Mouse (Mus musculus): ENCODE results near the gene Hist2h2ab. TPM values are rescaled to one million over a fixed set of nuclear protein-coding genes. Genes with fewer than 3 reads are reported as not detected.

Gene Hist2h2ab
- polyA plus RNA-seq, 1 experiment from 2014 or later: not detected

DNA sequence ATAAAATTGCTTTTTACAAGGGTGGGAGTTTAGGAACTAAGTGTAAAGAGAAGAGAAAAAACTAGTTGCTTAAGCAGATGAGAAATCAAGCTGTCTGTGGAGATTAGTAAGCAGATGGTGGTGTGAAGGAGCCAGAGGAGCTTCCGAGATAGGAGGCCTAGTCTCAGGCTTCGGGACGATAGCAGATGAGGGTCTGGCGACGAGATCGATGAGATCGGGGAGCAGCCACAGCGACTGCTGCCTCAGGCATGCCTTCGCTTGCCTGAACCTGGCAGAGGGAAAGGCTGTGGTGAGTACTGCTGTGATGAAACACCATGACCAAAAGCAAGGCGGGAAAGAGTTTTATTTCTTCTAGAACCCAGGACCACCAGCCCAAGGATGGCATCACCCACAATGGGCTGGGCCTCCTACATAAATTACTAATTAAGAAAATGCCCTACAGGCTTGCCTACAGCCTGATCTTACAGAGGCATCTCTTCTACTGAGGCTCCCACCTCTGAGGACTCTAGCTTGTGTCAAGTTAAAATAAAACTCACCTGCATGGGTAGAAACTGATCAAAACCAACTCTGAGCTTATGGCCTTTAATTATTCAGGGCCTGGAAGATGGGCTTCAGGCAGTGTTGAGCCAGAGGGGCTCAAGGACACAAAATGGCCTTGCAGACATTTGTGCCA is 35.2 kb downstream of the Hist2h2ab start:
- Histone ChIP-seq H3K4me2 (no peak overlapping the region), H3K9ac (no peak overlapping the region), H3K27ac (no peak overlapping the region), H3K27me3 (replicated peaks) (no peaks in the 10 kb centered on the region), H3K9me3 (no peaks in the 10 kb centered on the region), H3K4me3 (replicated peaks) (no peak overlapping the region), H3K36me3 (no peaks in the 10 kb centered on the region), H3K4me1 (peaks cover 10% of the 10 kb centered on the region; the same call in 1 of the 2 replicates)
- ATAC-seq (ENCODE audit: insufficient read depth, low FRiP score, low read depth): peak; percentile 71; the same call in 1 of the 2 replicates
- WGBS: 36% methylated on average over 10 of the region's 10 CpGs

DNA sequence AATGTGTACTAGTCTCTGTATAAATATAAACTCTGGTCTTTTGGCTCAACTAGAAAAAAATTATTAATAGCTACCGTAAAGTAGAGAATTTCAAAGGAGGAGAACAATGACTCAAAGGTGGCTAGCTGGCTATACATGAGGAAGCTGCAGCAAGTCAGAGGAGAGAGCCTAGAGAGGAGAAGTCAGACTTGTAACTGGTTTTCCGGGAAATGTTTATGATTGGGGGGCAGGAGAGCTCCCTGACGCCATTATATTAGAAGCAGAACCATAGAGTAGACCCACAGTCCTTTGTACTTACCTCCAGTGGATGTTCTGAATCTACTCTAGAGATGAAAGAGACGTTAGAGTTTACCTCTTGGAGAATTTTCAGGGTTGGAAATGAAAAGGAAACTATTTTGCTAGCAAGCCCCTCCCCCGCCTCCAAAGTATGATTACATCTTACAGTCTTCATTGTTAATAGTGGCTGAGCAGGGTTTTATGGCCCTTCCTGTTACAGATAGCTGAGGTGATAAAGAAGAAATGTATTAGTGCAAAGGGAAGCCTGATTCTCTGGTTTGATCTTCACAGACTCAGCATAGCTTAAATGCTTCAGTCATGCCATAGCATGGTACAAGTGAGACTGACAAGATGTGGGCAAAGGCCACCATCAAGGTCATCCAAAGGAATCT is 36.4 kb downstream of the Hist2h2ab start:
- Histone ChIP-seq H3K36me3 (no peaks in the 10 kb centered on the region), H3K27ac (peak overlapping the region; percentile 49; the same call in 1 of the 2 replicates), H3K9ac (no peak overlapping the region), H3K4me2 (no peak overlapping the region), H3K4me1 (peaks cover 6% of the 10 kb centered on the region; the same call in 1 of the 2 replicates), H3K4me3 (replicated peaks) (no peak overlapping the region), H3K9me3 (no peaks in the 10 kb centered on the region), H3K27me3 (replicated peaks) (no peaks in the 10 kb centered on the region)
- WGBS: 52% methylated on average over 5 of the region's 5 CpGs
- ATAC-seq (ENCODE audit: insufficient read depth, low FRiP score, low read depth): no peak

DNA sequence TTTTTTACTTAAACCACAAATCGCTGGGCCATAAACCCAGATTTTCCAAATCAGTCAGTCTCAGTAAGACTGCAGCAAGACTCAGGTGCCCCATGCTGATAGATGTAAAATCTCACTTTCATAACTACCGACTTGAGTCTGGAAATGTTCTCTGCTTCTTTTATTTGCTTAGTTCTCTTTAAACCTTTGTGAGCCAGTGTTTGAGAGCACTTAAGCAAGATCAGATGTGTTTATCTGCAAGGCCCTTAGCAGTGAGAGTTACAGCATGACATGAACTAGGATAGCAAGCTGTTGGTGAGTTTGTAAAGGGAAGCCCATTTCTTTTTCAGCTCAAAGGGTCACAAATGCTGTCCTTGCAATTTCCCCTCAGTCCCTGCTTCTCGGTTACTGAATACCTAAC is 37.5 kb downstream of the Hist2h2ab start:
- Histone ChIP-seq H3K36me3 (no peaks in the 10 kb centered on the region), H3K4me3 (replicated peaks) (no peak overlapping the region), H3K9me3 (no peaks in the 10 kb centered on the region), H3K27ac (no peak overlapping the region), H3K4me1 (peaks cover 10% of the 10 kb centered on the region), H3K27me3 (replicated peaks) (no peaks in the 10 kb centered on the region), H3K9ac (no peak overlapping the region), H3K4me2 (no peak overlapping the region)
- 63% methylated on average over 3 of the region's 3 CpGs for WGBS
- ATAC-seq (ENCODE audit: insufficient read depth, low FRiP score, low read depth): no peak

DNA sequence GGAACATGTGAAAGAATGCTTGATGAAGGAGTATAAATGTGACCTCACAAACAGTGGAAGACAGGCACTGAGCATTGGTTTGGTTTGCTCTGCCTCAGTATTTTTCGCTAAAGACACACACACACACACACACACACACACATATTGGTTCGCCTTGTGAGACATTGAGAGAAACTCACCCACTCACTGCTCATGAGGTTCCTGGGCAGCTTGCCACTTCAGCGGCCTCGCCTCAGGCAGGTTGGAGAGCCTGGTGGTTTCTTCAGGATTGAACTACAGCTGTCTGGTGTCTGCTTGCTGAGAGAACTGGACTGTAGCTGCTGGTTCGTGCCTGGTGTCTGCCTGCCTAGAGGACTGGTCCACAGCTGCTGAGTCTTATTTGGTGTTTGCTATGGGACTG is 40.6 kb downstream of the Hist2h2ab start:
- Histone ChIP-seq H3K4me2 (no peak overlapping the region), H3K4me1 (peaks cover 15% of the 10 kb centered on the region), H3K9ac (no peak overlapping the region), H3K4me3 (replicated peaks) (no peak overlapping the region), H3K36me3 (no peaks in the 10 kb centered on the region), H3K27me3 (replicated peaks) (no peaks in the 10 kb centered on the region), H3K9me3 (no peaks in the 10 kb centered on the region), H3K27ac (no peak overlapping the region)
- ATAC-seq (ENCODE audit: insufficient read depth, low FRiP score, low read depth): no peak
- 91% methylated on average over 5 of the region's 5 CpGs for WGBS

DNA sequence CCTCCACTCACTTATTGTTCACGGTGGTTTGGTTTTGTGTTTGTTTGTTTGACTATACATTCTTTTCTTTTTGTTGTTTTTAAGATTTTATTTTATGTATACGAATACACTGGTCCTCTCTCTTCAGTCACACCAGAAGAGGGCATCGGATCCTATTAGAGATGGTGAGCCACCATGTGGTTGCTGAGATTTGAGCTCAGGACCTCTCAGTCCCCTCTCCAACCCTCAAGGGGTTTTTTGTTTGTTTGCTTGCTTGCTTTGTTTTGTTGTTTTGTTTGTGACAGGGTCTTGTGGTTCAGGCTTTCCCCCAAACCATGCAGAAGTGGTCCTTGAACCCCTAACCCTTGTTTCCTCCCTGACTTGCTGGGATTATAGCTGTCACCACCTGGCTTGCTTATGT is 42.0 kb downstream of the Hist2h2ab start:
- peaks cover 10% of the 10 kb centered on the region for H3K4me1 ChIP-seq
- peak overlapping the region; percentile 73 for H3K4me2 ChIP-seq
- ATAC-seq (ENCODE audit: insufficient read depth, low FRiP score, low read depth): no peak
- no peaks in the 10 kb centered on the region for H3K9me3 ChIP-seq
- H3K27me3 ChIP-seq (replicated peaks): no peaks in the 10 kb centered on the region
- WGBS: 55% methylated on average over 3 of the region's 3 CpGs
- H3K4me3 ChIP-seq (replicated peaks): peak overlapping the region; percentile 64; the same call in 1 of the 2 replicates
- H3K27ac ChIP-seq: peak overlapping the region; percentile 99
- peak overlapping the region; percentile 66; the same call in 1 of the 2 replicates for H3K9ac ChIP-seq
- no peaks in the 10 kb centered on the region for H3K36me3 ChIP-seq

DNA sequence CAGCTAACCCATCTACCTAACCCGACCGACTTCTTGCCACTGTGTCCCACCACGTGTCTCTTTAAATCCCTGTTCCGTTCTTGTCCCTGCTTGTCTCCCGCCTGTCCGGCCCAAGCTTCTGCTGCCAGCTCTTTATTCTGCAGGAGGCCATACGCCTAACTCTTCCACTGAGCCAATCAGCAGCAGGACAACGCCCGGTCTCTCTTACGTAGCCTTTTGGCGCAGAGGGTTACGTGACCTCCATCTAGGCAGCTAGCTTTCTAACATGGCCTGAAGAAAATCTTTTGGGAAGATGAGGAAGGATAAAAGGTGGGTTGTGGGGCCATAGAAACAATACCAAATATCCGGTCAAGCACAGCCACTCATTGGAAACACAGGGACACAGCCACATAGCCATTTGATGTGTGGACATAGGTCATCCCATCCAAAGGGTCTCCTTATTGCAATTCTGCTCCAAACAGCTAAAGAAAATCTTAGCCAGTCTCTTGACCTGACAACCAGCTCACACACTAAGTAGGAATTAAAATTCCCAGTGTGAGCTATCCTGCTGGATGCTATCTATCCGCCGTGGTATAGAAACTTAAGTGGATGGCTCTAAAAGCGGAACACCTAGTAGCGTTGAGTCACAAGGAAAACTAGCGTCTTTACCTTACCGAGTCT is 42.7 kb downstream of the Hist2h2ab start:
- H3K9ac ChIP-seq: peak overlapping the region; percentile 66
- H3K27me3 ChIP-seq (replicated peaks): no peaks in the 10 kb centered on the region
- H3K4me3 ChIP-seq (replicated peaks): peak overlapping the region; percentile 64
- H3K4me1 ChIP-seq: peaks cover 13% of the 10 kb centered on the region
- under 1% methylated on average over 19 of the region's 19 CpGs for WGBS
- peak overlapping the region; percentile 99 for H3K27ac ChIP-seq
- H3K4me2 ChIP-seq: peak overlapping the region; percentile 73
- ATAC-seq (ENCODE audit: insufficient read depth, low FRiP score, low read depth): peak; percentile 77
- no peaks in the 10 kb centered on the region for H3K36me3 ChIP-seq
- no peaks in the 10 kb centered on the region for H3K9me3 ChIP-seq

DNA sequence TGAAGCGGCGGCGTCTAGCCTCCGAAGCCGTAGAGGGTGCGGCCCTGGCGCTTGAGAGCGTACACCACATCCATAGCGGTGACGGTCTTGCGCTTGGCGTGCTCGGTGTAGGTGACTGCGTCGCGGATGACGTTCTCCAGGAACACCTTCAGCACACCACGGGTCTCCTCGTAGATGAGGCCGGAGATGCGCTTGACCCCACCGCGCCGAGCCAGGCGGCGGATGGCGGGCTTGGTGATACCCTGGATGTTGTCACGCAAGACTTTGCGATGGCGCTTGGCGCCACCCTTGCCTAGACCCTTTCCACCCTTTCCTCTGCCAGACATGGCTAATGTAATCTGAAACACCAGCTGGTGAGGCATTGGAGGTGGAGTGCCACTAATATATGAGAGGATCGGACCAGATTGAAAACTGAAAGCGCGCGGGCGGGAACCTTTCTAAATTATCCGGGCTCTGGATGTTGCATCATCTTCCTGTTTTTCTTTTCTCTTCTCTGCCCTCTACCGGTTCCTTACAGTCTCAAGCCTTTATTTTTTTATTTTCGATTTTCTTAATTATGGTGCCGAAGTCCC is 43.4 kb downstream of the Hist2h2ab start, which contains the start of gene Hist2h4:
Gene Hist2h4 (minus strand): TSS at position 333 of the 572 bp plus-strand sequence.
- Histone ChIP-seq H3K27ac (peak within 1 kb of the TSS; percentile 99), H3K27me3 (replicated peaks) (no peaks in the 10 kb centered on the region), H3K9ac (peak within 1 kb of the TSS; percentile 66), H3K4me1 (peaks cover 13% of the 10 kb centered on the region), H3K36me3 (no peaks in the 10 kb centered on the region), H3K4me3 (replicated peaks) (peak within 1 kb of the TSS; percentile 64), H3K4me2 (peak within 1 kb of the TSS; percentile 73), H3K9me3 (no peaks in the 10 kb centered on the region)
- WGBS: 1% methylated on average over 40 of the region's 40 CpGs
- ATAC-seq (ENCODE audit: insufficient read depth, low FRiP score, low read depth): peak; percentile 90

DNA sequence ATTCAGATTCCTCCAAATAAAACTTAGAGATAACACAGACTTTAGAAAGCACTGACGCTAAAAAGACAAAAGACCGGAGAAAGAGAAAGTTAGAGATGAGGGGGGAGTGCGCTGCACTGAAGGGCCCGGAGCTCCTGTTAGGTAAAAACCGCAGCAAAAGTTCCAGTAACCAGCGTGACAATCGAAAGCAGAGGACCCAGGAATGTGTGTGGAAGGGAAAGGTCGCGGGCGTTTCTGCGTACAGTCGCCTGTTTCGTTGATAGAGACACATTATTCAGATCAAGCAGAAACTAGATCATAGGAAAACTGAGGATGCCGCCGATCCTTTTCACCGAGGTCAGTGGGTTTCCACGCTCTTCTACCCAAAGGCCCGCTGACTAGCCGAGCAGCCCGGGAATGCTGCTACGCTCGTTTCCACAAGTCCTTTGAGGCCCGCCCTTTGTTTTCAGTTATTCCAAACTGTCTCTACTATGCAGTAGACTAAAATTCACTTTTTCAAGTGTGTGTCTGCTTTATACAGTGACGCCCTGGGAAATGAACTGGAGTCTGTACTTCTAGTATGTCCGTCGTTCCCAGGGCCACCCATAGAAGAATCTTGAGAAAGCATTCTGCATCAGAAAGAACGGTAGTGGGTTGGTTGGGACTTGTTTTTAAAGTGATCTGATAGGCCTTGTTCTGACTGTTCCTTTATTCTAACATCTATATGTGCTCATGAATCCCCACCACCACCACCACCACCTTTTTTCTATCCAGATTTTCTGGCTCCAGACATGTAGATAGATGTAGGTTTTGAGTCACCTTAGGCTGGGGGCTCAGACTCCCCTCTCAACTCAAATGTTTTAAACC is 44.1 kb downstream of the Hist2h2ab start:
- no peaks in the 10 kb centered on the region for H3K36me3 ChIP-seq
- peak overlapping the region; percentile 99 for H3K27ac ChIP-seq
- H3K4me3 ChIP-seq (replicated peaks): peak overlapping the region; percentile 64
- H3K4me1 ChIP-seq: peaks cover 13% of the 10 kb centered on the region
- peak overlapping the region; percentile 59 for H3K4me2 ChIP-seq
- WGBS: 6% methylated on average over 27 of the region's 27 CpGs
- no peaks in the 10 kb centered on the region for H3K27me3 ChIP-seq (replicated peaks)
- no peak for ATAC-seq (ENCODE audit: insufficient read depth, low FRiP score, low read depth)
- peak overlapping the region; percentile 41 for H3K9ac ChIP-seq
- H3K9me3 ChIP-seq: no peaks in the 10 kb centered on the region

DNA sequence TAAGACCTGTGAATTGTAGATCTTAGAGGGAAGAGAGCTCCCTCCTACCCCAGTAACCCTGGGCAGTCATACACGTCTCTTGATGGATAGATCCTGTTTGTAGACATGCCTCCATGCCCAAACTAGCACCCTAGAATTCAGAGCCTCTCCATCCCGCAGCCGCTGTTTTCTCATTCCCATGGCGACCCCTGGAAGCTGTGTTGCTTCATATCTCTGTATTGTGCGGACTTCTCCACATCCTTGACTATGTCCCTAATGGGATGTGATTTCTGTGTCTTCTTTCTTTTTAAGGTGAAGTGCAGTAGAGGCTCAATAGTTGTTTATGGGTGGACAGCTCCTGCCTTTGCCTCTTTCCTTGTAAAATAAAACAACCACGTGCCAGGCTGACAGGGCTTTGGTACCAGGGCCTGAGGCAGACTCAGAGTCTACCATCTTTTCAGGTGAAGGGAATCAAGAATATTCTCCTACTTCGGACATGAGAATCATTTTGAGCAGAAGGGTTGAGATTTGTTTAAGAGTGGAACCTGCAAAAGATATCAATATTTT is 44.8 kb downstream of the Hist2h2ab start:
- Histone ChIP-seq H3K9me3 (no peaks in the 10 kb centered on the region), H3K36me3 (no peaks in the 10 kb centered on the region), H3K4me2 (peak overlapping the region; percentile 59), H3K9ac (no peak overlapping the region), H3K4me1 (peaks cover 13% of the 10 kb centered on the region), H3K27me3 (replicated peaks) (no peaks in the 10 kb centered on the region), H3K4me3 (replicated peaks) (peak overlapping the region; percentile 64; the same call in 1 of the 2 replicates), H3K27ac (peak overlapping the region; percentile 99)
- ATAC-seq (ENCODE audit: insufficient read depth, low FRiP score, low read depth): no peak
- WGBS: 74% methylated on average over 7 of the region's 7 CpGs

DNA sequence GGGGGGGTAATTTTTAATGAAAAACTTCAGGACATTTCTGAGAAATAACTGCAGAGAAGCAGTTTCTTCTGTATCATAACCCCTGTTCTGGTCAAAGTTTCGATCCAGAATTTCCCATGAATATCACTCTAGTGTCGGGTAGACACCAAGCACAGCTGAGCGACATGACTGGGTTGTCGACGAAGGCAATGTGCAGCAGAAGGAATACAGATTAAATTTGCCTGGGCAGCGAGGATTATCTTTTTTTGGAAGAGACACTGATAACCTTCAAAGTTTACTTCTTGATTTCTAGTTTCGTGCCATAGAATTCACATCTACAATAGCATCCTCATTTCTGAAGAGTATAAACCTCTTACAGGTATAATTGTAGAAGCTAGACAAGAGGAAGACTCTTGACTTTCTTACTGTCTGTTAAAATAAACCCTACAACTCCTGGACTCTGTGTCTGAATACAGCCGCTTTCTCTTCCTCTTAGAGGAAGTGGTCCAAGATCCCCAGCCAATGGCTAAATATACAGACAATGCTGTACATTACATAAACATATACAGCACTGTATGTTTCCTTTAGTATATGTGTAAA is 46.6 kb downstream of the Hist2h2ab start:
- Histone ChIP-seq H3K27me3 (replicated peaks) (no peaks in the 10 kb centered on the region), H3K9ac (no peak overlapping the region), H3K27ac (no peak overlapping the region), H3K36me3 (no peaks in the 10 kb centered on the region), H3K4me2 (no peak overlapping the region), H3K4me3 (replicated peaks) (no peak overlapping the region), H3K4me1 (peaks cover 13% of the 10 kb centered on the region), H3K9me3 (no peaks in the 10 kb centered on the region)
- no peak for ATAC-seq (ENCODE audit: insufficient read depth, low FRiP score, low read depth)
- WGBS: 80% methylated on average over 8 of the region's 8 CpGs
